Mouse (Mus musculus) kidney, postnatal 14 days (tissue): ENCODE measurements around the gene Cyb5d1.

Source experiments
- DNase-seq: peaks from one replicate; pipeline ENCODE4 v3.0.0; 2022; ENCODE audit warnings: mixed read lengths

Gene Cyb5d1

GRCm38 (mm10) chr11:69379600-69379999 is 15.8 kb downstream of the Cyb5d1 start:
- DNase-seq: no peak

GRCm38 (mm10) chr11:69377766-69378165 is 17.7 kb downstream of the Cyb5d1 start:
- peak; percentile 74 for DNase-seq

GRCm38 (mm10) chr11:69375646-69376045 is 19.8 kb downstream of the Cyb5d1 start:
- DNase-seq: no peak

GRCm38 (mm10) chr11:69373223-69373965 is 22.0 kb downstream of the Cyb5d1 start:
- no peak for DNase-seq

GRCm38 (mm10) chr11:69372780-69373170 is 22.7 kb downstream of the Cyb5d1 start:
- DNase-seq: no peak

- DNase-seq: peak; percentile 47
Measured at GRCm38 (mm10) chr11:69372056-69372779, 23.2 kb downstream of the Cyb5d1 start.

GRCm38 (mm10) chr11:69371601-69372000 is 23.8 kb downstream of the Cyb5d1 start:
- DNase-seq: no peak

- DNase-seq: no peak
Measured at GRCm38 (mm10) chr11:69370817-69371215, 24.6 kb downstream of the Cyb5d1 start.

GRCm38 (mm10) chr11:69369990-69370816 is 25.2 kb downstream of the Cyb5d1 start:
- DNase-seq: no peak

GRCm38 (mm10) chr11:69369215-69369989 is 26.0 kb downstream of the Cyb5d1 start, which contains the start of gene Chd3:
Gene Chd3 (minus strand): TSS chr11:69369406.
- DNase-seq: peak; percentile 19

- peak; percentile 74 for DNase-seq
Measured at GRCm38 (mm10) chr11:69368356-69369214, 26.8 kb downstream of the Cyb5d1 start.

- no peak for DNase-seq
Measured at GRCm38 (mm10) chr11:69367616-69368355, 27.6 kb downstream of the Cyb5d1 start.

- peak; percentile 30 for DNase-seq
Measured at GRCm38 (mm10) chr11:69366855-69367615, 28.4 kb downstream of the Cyb5d1 start.

- peak; percentile 99 for DNase-seq
Measured at GRCm38 (mm10) chr11:69366157-69366854, 29.1 kb downstream of the Cyb5d1 start.

- no peak for DNase-seq
Measured at GRCm38 (mm10) chr11:69365722-69366121, 29.7 kb downstream of the Cyb5d1 start.

GRCm38 (mm10) chr11:69364910-69365309 is 30.5 kb downstream of the Cyb5d1 start:
- DNase-seq: peak; percentile 96

GRCm38 (mm10) chr11:69364376-69364775 is 31.1 kb downstream of the Cyb5d1 start:
- DNase-seq: peak; percentile 65

GRCm38 (mm10) chr11:69362479-69362878 is 33.0 kb downstream of the Cyb5d1 start:
- DNase-seq: peak; percentile 27

GRCm38 (mm10) chr11:69362021-69362420 is 33.4 kb downstream of the Cyb5d1 start:
- no peak for DNase-seq
